9 mouse cellular contexts compared by ENCODE assay signal in genomic region chr2:168691774-168692173, GRCm38 (mm10). TPM values are rescaled to one million over a fixed set of nuclear protein-coding genes. Genes with fewer than 3 reads are reported as not detected.
DNase-seq lines count a peak whose midpoint lies in the region; ATAC-seq and TF ChIP-seq lines count a peak whose summit lies in the region.
"Had no signal": no experiment of that assay in that cellular context is flagged by ENCODE, and none has a peak within 500 bp of the region (broad histone marks: within the 10 kb centered on the region; RNA-seq: fewer than 3 reads in every experiment).

No protein-coding gene starts in this region.

- no peak overlapping the region for H3K27ac ChIP-seq in forebrain, embryonic 13.5 days
- H3K27ac ChIP-seq in liver, postnatal 0 days (ENCODE audit: low read depth) = no peak overlapping the region
- H3K27ac ChIP-seq: neural tube, embryonic 13.5 days had no signal

- no peak for TF ChIP-seq EP300 in liver, postnatal 0 days (IDR thresholded peaks at IDR 0.05; ENCODE audit: low read depth)

- peaks cover 26% of the 10 kb centered on the region; the same call in 1 of the 2 replicates for H3K36me3 ChIP-seq in forebrain, embryonic 13.5 days (ENCODE audit: poor library complexity, severe bottlenecking)
- H3K36me3 ChIP-seq in liver, postnatal 0 days (replicated peaks; ENCODE audit: insufficient read depth, low read length) = no peaks in the 10 kb centered on the region

- H3K4me1 ChIP-seq in forebrain, embryonic 13.5 days = peaks cover 20% of the 10 kb centered on the region
- no peaks in the 10 kb centered on the region for H3K4me1 ChIP-seq in liver, postnatal 0 days (ENCODE audit: insufficient read depth)

- peak; percentile 58 to 65 for DNase-seq in urinary bladder, adult 18-20 months (ENCODE audit: low spot score in 2 of 2)
- DNase-seq in urinary bladder, postnatal 10 days (ENCODE audit: low spot score) = no peak
- DNase-seq in induced T-regulatory cell, adult 2 months (ENCODE audit: low read depth) = peak; percentile 63
- DNase-seq in liver, postnatal 0 days = peak; percentile 53
- peak; percentile 76 to 83 for DNase-seq in right cerebral cortex, adult 2 months (ENCODE audit: low spot score in 2 of 2)

- no peaks in the 10 kb centered on the region for H3K27me3 ChIP-seq in forebrain, embryonic 13.5 days
- no peaks in the 10 kb centered on the region for H3K27me3 ChIP-seq in liver, postnatal 0 days (ENCODE audit: insufficient read depth, low read length)
- H3K27me3 ChIP-seq: neural tube, embryonic 13.5 days had no signal

- ATAC-seq in cerebellum, adult (ENCODE audit: insufficient number of reproducible peaks, low FRiP score, low TSS enrichment) = peak; percentile 39; the same call in 1 of the 2 replicates
- peak; percentile 44; the same call in 1 of the 2 replicates for ATAC-seq in forebrain, embryonic 13.5 days
- no peak for ATAC-seq in liver, postnatal 0 days
- ATAC-seq in erythroid progenitor cell, adult 5-6 weeks (replicated peaks; ENCODE audit: low FRiP score, poor library complexity, severe bottlenecking) = no peak

- TF ChIP-seq CTCF in liver, postnatal 0 days (IDR thresholded peaks at IDR 0.05; ENCODE audit: low read depth) = peak; percentile 71

- no peaks in the 10 kb centered on the region for H3K9me3 ChIP-seq in forebrain, embryonic 13.5 days (replicated peaks)
- H3K9me3 ChIP-seq in liver, postnatal 0 days (ENCODE audit: low read length) = 0 out of 2 replicates have a peak, but pooled peaks cover 3% of the 10 kb centered on the region
- H3K9me3 ChIP-seq: neural tube, embryonic 13.5 days had no signal

- H3K4me2 ChIP-seq in forebrain, embryonic 13.5 days = no peak overlapping the region
- no peak overlapping the region for H3K4me2 ChIP-seq in liver, postnatal 0 days (ENCODE audit: low read depth, low read length)
- H3K4me2 ChIP-seq: neural tube, embryonic 13.5 days had no signal

- H3K4me3 ChIP-seq in forebrain, embryonic 13.5 days = no peak overlapping the region
- H3K4me3 ChIP-seq in liver, postnatal 0 days (ENCODE audit: low read depth, low read length) = no peak overlapping the region
- H3K4me3 ChIP-seq: neural tube, embryonic 13.5 days had no signal

- WGBS in forebrain, embryonic 13.5 days = 53% methylated on average over 6 of the region's 6 CpGs
- 44% methylated on average over 6 of the region's 6 CpGs for WGBS in liver, postnatal 0 days (ENCODE audit: insufficient replicate concordance)

- no peak overlapping the region for H3K9ac ChIP-seq in forebrain, embryonic 13.5 days
- no peak overlapping the region for H3K9ac ChIP-seq in liver, postnatal 0 days (replicated peaks)
- H3K9ac ChIP-seq: neural tube, embryonic 13.5 days had no signal

RNA-seq across cellular contexts. Expression of gene Atp9a, which starts 50.4 kb away (rescaled TPM):
- polyA plus RNA-seq in forebrain, embryonic 13.5 days (2015; fragmentation: Nextera tagmentation; extraction: Ambion mirVana) = 35.2 and 37.1 TPM in 2 replicates
- polyA plus RNA-seq in liver, postnatal 0 days (2015; fragmentation: Nextera tagmentation; extraction: Ambion mirVana) = 7.3 and 7.8 TPM in 2 replicates
- total RNA-seq in erythroid progenitor cell, adult 5-6 weeks (2015; ENCODE audit: low replicate concordance) = not detected in 2 replicates
- total RNA-seq in erythroid progenitor cell, adult 5-6 weeks (2017; ENCODE audit: low replicate concordance) = 0.13 TPM in 1 of 2 replicates, not detected in the other

Comparison
In these comparisons a context has a peak if more than half of its experiments do, and no peak if none do; other contexts are left out.
1. ATAC-seq: peak in cerebellum, adult (single experiment) and forebrain, embryonic 13.5 days (single experiment); none in liver, postnatal 0 days (single experiment) and erythroid progenitor cell, adult 5-6 weeks (single experiment).